Mouse (Mus musculus) right cerebral cortex, adult 2 months (tissue): ENCODE results near the gene Sez6l.

Source experiments
- DNase-seq, 2 experiments: peaks; one replicate each; pipeline ENCODE4 v3.0.0; 2021 to 2022; ENCODE audit warnings: low spot score in 2 of 2

Sez6l gene

GRCm38 (mm10) chr5:112584155-112584769 is 7.3 kb upstream of the Sez6l start:
- DNase-seq = no peak

- no peak for DNase-seq
Observed at GRCm38 (mm10) chr5:112583304-112583703, 6.3 kb upstream of the Sez6l start.

GRCm38 (mm10) chr5:112577750-112578149 is 765 bp upstream of the Sez6l start:
- peak; percentile 71 to 77 for DNase-seq

GRCm38 (mm10) chr5:112576361-112576992 is 508 bp downstream of the Sez6l start:
- peak; percentile 55 to 60 for DNase-seq

GRCm38 (mm10) chr5:112575151-112575915 is 1.7 kb downstream of the Sez6l start:
- DNase-seq = no peak

GRCm38 (mm10) chr5:112573916-112574315 is 3.1 kb downstream of the Sez6l start:
- DNase-seq = peak; percentile 86 to 88

- DNase-seq = no peak
Observed at GRCm38 (mm10) chr5:112572217-112572616, 4.8 kb downstream of the Sez6l start.

GRCm38 (mm10) chr5:112565489-112565888 is 11.5 kb downstream of the Sez6l start:
- DNase-seq = no peak

- no peak for DNase-seq
Observed at GRCm38 (mm10) chr5:112565083-112565482, 11.9 kb downstream of the Sez6l start.

GRCm38 (mm10) chr5:112560869-112561499 is 16.0 kb downstream of the Sez6l start:
- DNase-seq = no peak

GRCm38 (mm10) chr5:112560139-112560538 is 16.8 kb downstream of the Sez6l start:
- DNase-seq = no peak

GRCm38 (mm10) chr5:112557396-112557795 is 19.6 kb downstream of the Sez6l start:
- no peak for DNase-seq

GRCm38 (mm10) chr5:112556640-112557039 is 20.3 kb downstream of the Sez6l start:
- no peak for DNase-seq

GRCm38 (mm10) chr5:112554508-112554907 is 22.5 kb downstream of the Sez6l start:
- DNase-seq = no peak

- DNase-seq = no peak
Observed at GRCm38 (mm10) chr5:112552786-112553185, 24.2 kb downstream of the Sez6l start.

- peak; percentile 78 to 83 for DNase-seq
Observed at GRCm38 (mm10) chr5:112551975-112552728, 24.8 kb downstream of the Sez6l start.

- DNase-seq = no peak
Observed at GRCm38 (mm10) chr5:112548846-112549620, 28.0 kb downstream of the Sez6l start.

GRCm38 (mm10) chr5:112546771-112547170 is 30.2 kb downstream of the Sez6l start:
- no peak for DNase-seq

- no peak for DNase-seq
Observed at GRCm38 (mm10) chr5:112538295-112538694, 38.7 kb downstream of the Sez6l start.

GRCm38 (mm10) chr5:112535868-112536267 is 41.1 kb downstream of the Sez6l start:
- no peak for DNase-seq

GRCm38 (mm10) chr5:112534146-112534545 is 42.8 kb downstream of the Sez6l start:
- no peak for DNase-seq
